Mouse (Mus musculus) lung, postnatal 0 days (tissue): ENCODE data around the gene Cd86. TPM values are rescaled to one million over a fixed set of nuclear protein-coding genes. Genes with fewer than 3 reads are reported as not detected.
A peak's percentile ranks its signal among the peaks of the same experiment; 100 is the strongest.

Experiments used
- ATAC-seq: fragments of 200-750 bp; cut with Nextera tagmentation; 2 replicates; pipeline ENCODE4 v1.8.0; 2017; ENCODE audit warnings: moderate library complexity
- DNase-seq: peaks from one replicate; pipeline ENCODE4 v3.0.0-alpha.2; 2016; ENCODE audit warnings: low spot score
- H3K27ac ChIP-seq: fragments of 300-500 bp; sonication (generic); 2 replicates; pipeline ENCODE4 v1.5.1; 2014; ENCODE audit warnings: antibody characterized with exemption, mild to moderate bottlenecking, low read length, mixed read lengths
- H3K27me3 ChIP-seq: fragments of 300-500 bp; sonication (generic); replicated peaks from 2 replicates; pipeline ENCODE4 v1.6.1; 2014; ENCODE audit warnings: low read length, mixed read lengths; ENCODE audit not compliant: insufficient read depth
- H3K36me3 ChIP-seq: fragments of 300-500 bp; sonication (generic); 2 replicates; pipeline ENCODE4 v1.6.1; 2014; ENCODE audit warnings: low read length, mixed read lengths; ENCODE audit not compliant: insufficient read depth
- H3K4me1 ChIP-seq: fragments of 300-500 bp; sonication (generic); 2 replicates; pipeline ENCODE4 v1.6.1; 2014; ENCODE audit warnings: antibody characterized with exemption, low read depth, low read length, mixed read lengths; ENCODE audit not compliant: insufficient read depth
- H3K4me2 ChIP-seq: fragments of 300-500 bp; sonication (generic); replicated peaks from 2 replicates; pipeline ENCODE4 v1.6.1; 2014; ENCODE audit warnings: low read depth, mild to moderate bottlenecking, low read length, moderate library complexity, mixed read lengths
- H3K4me3 ChIP-seq: fragments of 300-500 bp; sonication (generic); 2 replicates; pipeline ENCODE4 v1.5.1; 2014; ENCODE audit warnings: low read depth, low read length
- H3K9ac ChIP-seq: fragments of 300-500 bp; sonication (generic); replicated peaks from 2 replicates; pipeline ENCODE4 v1.6.1; 2014; ENCODE audit warnings: low read depth, mild to moderate bottlenecking
- H3K9me3 ChIP-seq: fragments of 300-500 bp; sonication (generic); 2 replicates; pipeline ENCODE4 v1.6.1; 2016; ENCODE audit warnings: low read length, mixed read lengths
- CTCF ChIP-seq: IDR thresholded peaks from 2 replicates; pipeline ENCODE4 v1.5.1; 2016; ENCODE audit warnings: antibody characterized with exemption, mild to moderate bottlenecking
- EP300 ChIP-seq: IDR thresholded peaks from 2 replicates; pipeline ENCODE4 v1.6.1; 2016; ENCODE audit warnings: antibody characterized with exemption, mild to moderate bottlenecking, control low read depth
- WGBS: fragments of 180-500 bp; shearing (Covaris S2); extraction: QIAGEN DNeasy Blood & Tissue Kit; methylation state at CpG from one replicate; pipeline ENCODE4 v1.1.7; 2014; 5-methylcytosine and 5-hydroxymethylcytosine counted together
- polyA plus RNA-seq: library from polyadenylated mRNA; unstranded; fragments of >200 nt; fragmentation: Nextera tagmentation; extraction: Ambion mirVana; gene quantifications from 2 replicates; pipeline ENCODE4 v1.2.1, GENCODE M21; 2015

The Cd86 gene
- polyA plus RNA-seq, 1 experiment from 2014 or later = 2.6 TPM

- Histone ChIP-seq H3K9me3 (no peaks in the 10 kb centered on the region), H3K4me3 (no peak overlapping the region), H3K4me1 (no peaks in the 10 kb centered on the region), H3K4me2 (no peak overlapping the region), H3K27me3 (no peaks in the 10 kb centered on the region), H3K36me3 (no peaks in the 10 kb centered on the region), H3K9ac (no peak overlapping the region), H3K27ac (no peak overlapping the region)
- DNase-seq = no peak
- TF ChIP-seq EP300 (no peak), CTCF (no peak)
- ATAC-seq = no peak
- WGBS = 84% methylated on average over 4 of the region's 4 CpGs
Measured at GRCm38 (mm10) chr16:36650511-36650910, 15.4 kb downstream of the Cd86 start.

- no peak overlapping the region for H3K27ac ChIP-seq
- no peak overlapping the region for H3K9ac ChIP-seq
- ATAC-seq (no peak), DNase-seq (no peak)
- no peak for TF ChIP-seq CTCF
- H3K36me3 ChIP-seq = no peaks in the 10 kb centered on the region
- no peak overlapping the region for H3K4me2 ChIP-seq
- H3K9me3 ChIP-seq = no peaks in the 10 kb centered on the region
- H3K4me3 ChIP-seq = no peak overlapping the region
- no peaks in the 10 kb centered on the region for H3K4me1 ChIP-seq
- WGBS = 70% methylated on average over 3 of the region's 3 CpGs
- H3K27me3 ChIP-seq = no peaks in the 10 kb centered on the region
Measured at GRCm38 (mm10) chr16:36649304-36649703, 16.6 kb downstream of the Cd86 start.

- H3K4me1 ChIP-seq = no peaks in the 10 kb centered on the region
- no peaks in the 10 kb centered on the region for H3K9me3 ChIP-seq
- H3K27me3 ChIP-seq = no peaks in the 10 kb centered on the region
- 72% methylated on average over 6 of the region's 6 CpGs for WGBS
- no peak overlapping the region for H3K9ac ChIP-seq
- TF ChIP-seq EP300 (no peak), CTCF (no peak)
- H3K4me3 ChIP-seq = no peak overlapping the region
- H3K27ac ChIP-seq = no peak overlapping the region
- H3K36me3 ChIP-seq = no peaks in the 10 kb centered on the region
- ATAC-seq (no peak), DNase-seq (no peak)
- H3K4me2 ChIP-seq = no peak overlapping the region
Measured at GRCm38 (mm10) chr16:36645124-36645523, 20.8 kb downstream of the Cd86 start.

- Histone ChIP-seq H3K4me2 (no peak overlapping the region), H3K4me1 (no peaks in the 10 kb centered on the region)
Measured at GRCm38 (mm10) chr16:36642696-36643046, 23.2 kb downstream of the Cd86 start.

GRCm38 (mm10) chr16:36641830-36642695 is 23.8 kb downstream of the Cd86 start:
- H3K4me2 ChIP-seq = no peak overlapping the region
- H3K36me3 ChIP-seq = no peaks in the 10 kb centered on the region
- 63% methylated on average over 14 of the region's 14 CpGs for WGBS
- no peak overlapping the region for H3K27ac ChIP-seq
- no peaks in the 10 kb centered on the region for H3K27me3 ChIP-seq
- DNase-seq = peak; percentile 49
- peak; percentile 52 for ATAC-seq
- H3K9me3 ChIP-seq = no peaks in the 10 kb centered on the region
- H3K4me1 ChIP-seq = no peaks in the 10 kb centered on the region
- TF ChIP-seq CTCF (no peak), EP300 (no peak)
- no peak overlapping the region for H3K4me3 ChIP-seq
- H3K9ac ChIP-seq = no peak overlapping the region

More at GRCm38 (mm10) chr16:36642696-36643046, 23.2 kb downstream of the Cd86 start:
- TF ChIP-seq EP300 = no peak
- TF ChIP-seq CTCF = no peak
- ATAC-seq (no peak), DNase-seq (no peak)
- Histone ChIP-seq H3K9ac (no peak overlapping the region), H3K9me3 (no peaks in the 10 kb centered on the region), H3K36me3 (no peaks in the 10 kb centered on the region), H3K27ac (no peak overlapping the region), H3K27me3 (no peaks in the 10 kb centered on the region), H3K4me3 (no peak overlapping the region)
- WGBS = 82% methylated on average over 5 of the region's 5 CpGs

- no peaks in the 10 kb centered on the region for H3K27me3 ChIP-seq
- H3K36me3 ChIP-seq = no peaks in the 10 kb centered on the region
- TF ChIP-seq EP300 = no peak
- no peak for TF ChIP-seq CTCF
- H3K4me3 ChIP-seq = no peak overlapping the region
- H3K27ac ChIP-seq = no peak overlapping the region
- no peak for ATAC-seq
- H3K4me1 ChIP-seq = no peaks in the 10 kb centered on the region
- H3K9me3 ChIP-seq = no peaks in the 10 kb centered on the region
- WGBS = 56% methylated on average over 5 of the region's 5 CpGs
- no peak for DNase-seq
- no peak overlapping the region for H3K9ac ChIP-seq
- no peak overlapping the region for H3K4me2 ChIP-seq
Measured at GRCm38 (mm10) chr16:36640993-36641392, 24.9 kb downstream of the Cd86 start.
